Mouse (Mus musculus): ENCODE data around the gene Golgb1.

Golgb1 gene

GRCm38 (mm10) chr16:36943591-36943990 is 68.7 kb downstream of the Golgb1 start:
- DNase-seq (ENCODE audit: low spot score in 2 of 2), result no peak

- DNase-seq (ENCODE audit: low spot score in 2 of 2), result no peak
These were observed 70.0 kb downstream of the Golgb1 start for GRCm38 (mm10) chr16:36944895-36945424.

GRCm38 (mm10) chr16:36946459-36947159 is 71.7 kb downstream of the Golgb1 start:
- DNase-seq (ENCODE audit: low spot score in 2 of 2), result no peak

GRCm38 (mm10) chr16:36947646-36948197 is 72.8 kb downstream of the Golgb1 start:
- no peak for DNase-seq (ENCODE audit: low spot score in 2 of 2)

- DNase-seq (ENCODE audit: low spot score in 2 of 2), result no peak
These were observed 74.8 kb downstream of the Golgb1 start for GRCm38 (mm10) chr16:36949614-36950336.

GRCm38 (mm10) chr16:36951029-36951428 is 76.1 kb downstream of the Golgb1 start:
- DNase-seq (ENCODE audit: low spot score in 2 of 2), result no peak

- no peak for DNase-seq (ENCODE audit: low spot score in 2 of 2)
These were observed 80.2 kb downstream of the Golgb1 start for GRCm38 (mm10) chr16:36955106-36955505.

- DNase-seq (ENCODE audit: low spot score in 2 of 2), result no peak
These were observed 88.5 kb downstream of the Golgb1 start for GRCm38 (mm10) chr16:36963415-36963814.

- no peak for DNase-seq (ENCODE audit: low spot score in 2 of 2)
These were observed 104.2 kb downstream of the Golgb1 start for GRCm38 (mm10) chr16:36979127-36979526.
